Mouse (Mus musculus): Measurements from ENCODE around the gene Slc22a30. TPM values are rescaled to one million over a fixed set of nuclear protein-coding genes. Genes with fewer than 3 reads are reported as not detected.
"Not testable (repeated sequence)": the region's sequence is repeated elsewhere in the genome, so short reads cannot be mapped to it uniquely, and the experiment has no call there.

The Slc22a30 gene
- polyA plus RNA-seq (2014; fragmentation: Nextera tagmentation; extraction: Ambion mirVana) = not detected in 2 replicates

GRCm38 (mm10) chr19:8405011-8405410 lies at the start of gene Slc22a30:
TSS of gene Slc22a30 (minus strand) at chr19:8405111.
- not testable (repeated sequence) for H3K9ac ChIP-seq (replicated peaks; ENCODE audit: low read depth, low read length); ATAC-seq (ENCODE audit: insufficient number of reproducible peaks, insufficient read depth, low FRiP score, low read depth); H3K27me3 ChIP-seq (ENCODE audit: control insufficient read depth, insufficient read depth, low read length); H3K4me2 ChIP-seq (replicated peaks; ENCODE audit: low read depth, low read length); H3K4me3 ChIP-seq (ENCODE audit: low read depth, low read length); H3K4me1 ChIP-seq (ENCODE audit: control insufficient read depth, insufficient read depth, low read length); H3K9me3 ChIP-seq (ENCODE audit: control insufficient read depth, low read depth, low read length); H3K27ac ChIP-seq (ENCODE audit: low read length); H3K36me3 ChIP-seq (ENCODE audit: control insufficient read depth, insufficient read depth, low read length)
- 88% methylated on average over 1 of the region's 2 CpGs for WGBS

GRCm38 (mm10) chr19:8448321-8448720 lies 43.4 kb upstream of the Slc22a30 start:
- no peak for ATAC-seq (ENCODE audit: insufficient number of reproducible peaks, insufficient read depth, low FRiP score, low read depth)
- Histone ChIP-seq H3K27ac (ENCODE audit: low read length) (no peak overlapping the region), H3K9me3 (ENCODE audit: control insufficient read depth, low read depth, low read length) (no peaks in the 10 kb centered on the region), H3K36me3 (ENCODE audit: control insufficient read depth, insufficient read depth, low read length) (no peaks in the 10 kb centered on the region), H3K9ac (replicated peaks; ENCODE audit: low read depth, low read length) (no peak overlapping the region), H3K27me3 (ENCODE audit: control insufficient read depth, insufficient read depth, low read length) (no peaks in the 10 kb centered on the region), H3K4me1 (ENCODE audit: control insufficient read depth, insufficient read depth, low read length) (no peaks in the 10 kb centered on the region), H3K4me3 (ENCODE audit: low read depth, low read length) (no peak overlapping the region), H3K4me2 (replicated peaks; ENCODE audit: low read depth, low read length) (no peak overlapping the region)
- 74% methylated on average over 2 of the region's 2 CpGs for WGBS

DNA sequence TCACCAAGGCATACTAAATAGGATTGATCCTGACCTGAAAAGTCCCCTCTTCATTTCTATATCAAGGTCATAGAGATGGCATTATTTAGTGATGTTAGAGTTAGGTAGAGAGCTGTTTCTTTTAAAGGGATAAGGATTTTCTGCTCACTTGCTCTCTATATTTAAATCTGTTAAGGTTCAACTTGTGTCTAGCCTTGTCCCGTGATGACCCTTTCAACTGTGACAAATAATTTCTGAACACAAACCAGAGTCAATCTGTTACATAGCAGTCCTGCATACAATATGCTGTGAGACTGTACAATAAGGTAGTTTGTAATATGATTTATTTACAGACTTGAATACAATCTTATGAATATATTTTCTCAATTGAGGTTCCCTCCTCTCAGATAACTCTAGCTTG lies 42.6 kb upstream of the Slc22a30 start:
- ATAC-seq (ENCODE audit: insufficient number of reproducible peaks, insufficient read depth, low FRiP score, low read depth) = no peak
- Histone ChIP-seq H3K27ac (ENCODE audit: low read length) (no peak overlapping the region), H3K27me3 (ENCODE audit: control insufficient read depth, insufficient read depth, low read length) (no peaks in the 10 kb centered on the region), H3K4me2 (replicated peaks; ENCODE audit: low read depth, low read length) (no peak overlapping the region), H3K9ac (replicated peaks; ENCODE audit: low read depth, low read length) (no peak overlapping the region), H3K36me3 (ENCODE audit: control insufficient read depth, insufficient read depth, low read length) (no peaks in the 10 kb centered on the region), H3K4me1 (ENCODE audit: control insufficient read depth, insufficient read depth, low read length) (no peaks in the 10 kb centered on the region), H3K4me3 (ENCODE audit: low read depth, low read length) (no peak overlapping the region), H3K9me3 (ENCODE audit: control insufficient read depth, low read depth, low read length) (no peaks in the 10 kb centered on the region)
- WGBS = 77% methylated on average over 1 of the region's 1 CpGs

- WGBS = 83% methylated on average over 5 of the region's 5 CpGs
Observed at GRCm38 (mm10) chr19:8431051-8431662, 26.2 kb upstream of the Slc22a30 start.

DNA sequence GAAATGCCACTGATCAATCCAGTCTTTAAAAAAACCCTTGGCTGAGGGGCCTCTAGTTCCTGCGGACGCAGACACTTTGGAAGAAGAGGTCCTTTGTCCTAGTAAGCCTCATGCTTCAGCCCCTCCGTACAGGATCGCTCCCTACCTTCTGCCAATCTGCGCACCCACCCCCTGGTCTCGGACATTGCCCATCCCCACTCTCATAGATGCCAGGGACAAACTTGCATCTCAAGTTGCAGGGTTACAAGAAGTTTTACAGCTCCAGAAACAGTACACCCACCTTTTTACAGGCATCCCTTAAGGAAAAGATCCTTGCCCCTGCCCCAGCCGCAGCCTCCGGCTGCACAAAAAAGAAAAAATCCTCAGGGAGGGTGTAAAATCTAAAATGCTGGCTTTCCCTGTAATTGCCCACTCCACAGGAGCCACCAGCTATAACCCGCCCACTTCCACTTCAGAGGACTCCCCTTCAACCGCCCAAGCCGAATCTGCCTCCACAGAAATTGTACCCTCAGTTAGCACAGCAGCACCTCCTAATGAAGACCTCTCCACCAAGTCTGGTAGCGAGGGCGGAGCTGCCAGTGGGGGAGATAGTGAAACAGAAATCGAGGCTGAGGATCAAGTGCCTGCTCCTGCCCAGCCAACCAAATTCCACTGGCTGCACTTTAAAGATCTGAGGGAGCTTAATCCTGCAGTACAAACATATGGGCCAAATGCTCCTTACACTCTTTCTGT lies 2.5 kb upstream of the Slc22a30 start:
- not testable (repeated sequence) for H3K4me1 ChIP-seq (ENCODE audit: control insufficient read depth, insufficient read depth, low read length); H3K4me3 ChIP-seq (ENCODE audit: low read depth, low read length); H3K27ac ChIP-seq (ENCODE audit: low read length); H3K9me3 ChIP-seq (ENCODE audit: control insufficient read depth, low read depth, low read length); H3K9ac ChIP-seq (replicated peaks; ENCODE audit: low read depth, low read length); ATAC-seq (ENCODE audit: insufficient number of reproducible peaks, insufficient read depth, low FRiP score, low read depth); H3K36me3 ChIP-seq (ENCODE audit: control insufficient read depth, insufficient read depth, low read length); H3K4me2 ChIP-seq (replicated peaks; ENCODE audit: low read depth, low read length); H3K27me3 ChIP-seq (ENCODE audit: control insufficient read depth, insufficient read depth, low read length)
- 54% methylated on average over 14 of the region's 14 CpGs for WGBS

More at GRCm38 (mm10) chr19:8431051-8431662, 26.2 kb upstream of the Slc22a30 start:
- no peak overlapping the region for H3K9ac ChIP-seq (replicated peaks; ENCODE audit: low read depth, low read length)
- H3K4me2 ChIP-seq (replicated peaks; ENCODE audit: low read depth, low read length) = no peak overlapping the region
- no peak overlapping the region for H3K4me3 ChIP-seq (ENCODE audit: low read depth, low read length)
- H3K36me3 ChIP-seq (ENCODE audit: control insufficient read depth, insufficient read depth, low read length) = no peaks in the 10 kb centered on the region
- H3K9me3 ChIP-seq (ENCODE audit: control insufficient read depth, low read depth, low read length) = no peaks in the 10 kb centered on the region
- H3K4me1 ChIP-seq (ENCODE audit: control insufficient read depth, insufficient read depth, low read length) = no peaks in the 10 kb centered on the region
- no peak overlapping the region for H3K27ac ChIP-seq (ENCODE audit: low read length)
- no peak for ATAC-seq (ENCODE audit: insufficient number of reproducible peaks, insufficient read depth, low FRiP score, low read depth)
- H3K27me3 ChIP-seq (ENCODE audit: control insufficient read depth, insufficient read depth, low read length) = no peaks in the 10 kb centered on the region

Other genes starting within 250 kb of the Slc22a30 start
- gene Slc22a29, start 186.2 kb downstream of the Slc22a30 start, polyA plus RNA-seq (2014; fragmentation: Nextera tagmentation; extraction: Ambion mirVana) = 0.14 and 0.22 TPM in 2 replicates
- gene Slc22a8, start 186.1 kb upstream of the Slc22a30 start, polyA plus RNA-seq (2014; fragmentation: Nextera tagmentation; extraction: Ambion mirVana) = not detected in 2 replicates
- not detected in 2 replicates for gene Slc22a6, start 212.9 kb upstream of the Slc22a30 start, polyA plus RNA-seq (2014; fragmentation: Nextera tagmentation; extraction: Ambion mirVana)

Measured in stomach, embryonic 14.5 days (tissue).